Mouse (Mus musculus): ENCODE measurements around the gene Flnc.

Gene Flnc

GRCm38 (mm10) chr6:29432156-29432555 is 900 bp upstream of the Flnc start:
- DNase-seq, result no peak

GRCm38 (mm10) chr6:29432676-29433037 is 399 bp upstream of the Flnc start:
- no peak for DNase-seq

- no peak for DNase-seq
These were observed 1.0 kb downstream of the Flnc start for GRCm38 (mm10) chr6:29433804-29434795.

DNA sequence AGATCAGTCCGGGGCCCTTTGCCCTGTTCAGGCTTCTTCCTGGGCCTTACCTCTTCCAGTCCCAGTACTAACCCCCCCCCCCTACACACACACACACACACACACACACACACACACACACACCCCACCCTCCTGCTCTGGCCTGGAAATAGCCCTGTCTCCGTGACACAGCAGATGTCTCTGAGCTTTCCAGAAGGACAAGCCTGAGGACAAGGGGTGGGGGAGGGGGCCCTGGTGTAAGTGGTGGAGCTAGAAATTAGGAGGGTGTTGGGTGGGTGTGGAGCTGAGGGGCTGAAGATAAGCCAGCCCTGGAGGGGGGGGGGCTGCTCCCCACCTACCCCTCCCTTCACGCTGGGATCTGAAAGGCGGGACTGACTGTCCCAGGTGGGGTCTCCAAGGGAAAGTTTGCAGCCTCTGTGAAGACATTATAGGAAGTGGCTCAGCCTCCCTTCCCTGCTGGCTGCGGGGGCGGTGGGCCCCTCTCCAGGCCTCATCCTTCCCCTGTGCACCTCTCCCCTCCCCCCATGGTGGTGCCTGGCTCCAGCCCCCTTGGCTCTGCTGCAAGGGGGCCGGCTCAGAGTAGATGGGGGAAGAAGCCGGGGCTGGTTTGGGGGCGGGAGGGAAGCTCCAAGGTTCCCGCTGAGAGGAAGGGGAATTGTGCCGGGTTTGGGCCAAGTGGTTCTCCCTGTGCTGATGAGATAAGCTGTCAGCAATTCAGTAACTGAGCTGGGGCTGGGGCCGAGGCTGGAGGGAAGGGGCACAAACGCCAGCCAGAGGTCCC is 2.0 kb downstream of the Flnc start:
- no peak for DNase-seq

GRCm38 (mm10) chr6:29435940-29436451 is 2.9 kb downstream of the Flnc start:
- no peak for DNase-seq

DNA sequence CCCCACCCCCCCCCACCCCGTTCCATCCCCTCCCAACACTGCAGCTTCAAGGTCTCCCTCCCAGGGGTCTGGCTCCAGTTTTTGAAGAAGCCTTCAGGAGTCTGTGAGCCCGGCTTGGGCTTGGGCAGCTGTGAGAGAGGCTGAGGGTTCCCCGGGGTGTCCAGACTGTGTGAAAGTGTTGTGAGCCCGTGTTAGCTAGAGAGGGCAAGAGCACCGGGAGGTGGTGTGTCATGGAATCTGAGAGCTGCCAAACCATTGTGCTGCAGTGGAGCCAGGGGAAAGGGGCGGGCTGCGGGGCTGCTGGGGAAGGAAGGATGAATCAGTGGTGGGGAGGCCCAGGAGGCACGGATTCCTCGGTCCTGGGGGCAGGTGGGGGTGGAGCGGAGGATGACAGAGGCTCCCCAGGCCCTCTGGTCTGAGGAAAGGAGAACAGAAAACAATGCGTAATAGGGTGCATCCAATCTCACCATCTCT is 3.4 kb downstream of the Flnc start:
- no peak for DNase-seq

GRCm38 (mm10) chr6:29439251-29439650 is 6.2 kb downstream of the Flnc start:
- no peak for DNase-seq

GRCm38 (mm10) chr6:29439789-29440188 is 6.7 kb downstream of the Flnc start:
- DNase-seq, result no peak

DNA sequence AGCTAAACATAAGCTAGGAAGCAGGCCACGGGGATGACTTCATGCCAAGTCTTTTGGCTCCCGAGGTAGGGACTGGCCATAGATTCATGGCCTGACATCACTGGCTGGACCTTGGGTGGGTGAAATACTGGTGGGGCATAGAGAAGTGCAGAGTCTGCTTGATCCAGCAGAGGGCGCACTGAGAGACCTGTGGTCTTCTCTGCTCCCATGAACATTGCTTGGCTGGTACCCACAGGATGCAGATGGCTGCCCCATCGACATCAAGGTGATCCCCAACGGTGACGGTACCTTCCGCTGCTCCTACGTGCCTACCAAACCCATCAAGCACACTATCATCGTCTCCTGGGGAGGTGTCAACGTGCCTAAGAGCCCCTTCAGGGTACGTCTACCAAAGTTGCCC is 11.7 kb downstream of the Flnc start:
- peak; percentile 43 for DNase-seq

GRCm38 (mm10) chr6:29445354-29445753 is 12.3 kb downstream of the Flnc start:
- no peak for DNase-seq

DNA sequence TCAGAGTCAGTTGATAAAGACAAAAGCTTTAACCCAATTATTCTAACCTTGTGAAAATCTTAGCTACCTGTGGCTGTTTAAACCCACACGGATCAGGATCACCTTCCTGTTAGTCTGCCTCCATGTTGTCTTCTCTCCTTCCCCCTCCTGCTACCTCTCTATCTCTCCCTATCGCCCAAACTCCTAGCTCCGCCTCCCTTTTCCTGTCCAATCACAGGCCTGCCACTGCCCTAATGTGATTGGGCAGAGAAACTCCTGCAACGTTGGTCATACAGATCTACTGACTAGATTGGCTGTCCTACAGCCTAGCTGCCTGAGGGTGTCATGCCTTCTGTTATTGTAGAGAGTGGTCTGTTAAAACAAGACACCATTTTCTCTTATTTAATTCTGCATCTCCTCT is 16.8 kb downstream of the Flnc start:
- no peak for DNase-seq

- DNase-seq, result no peak
These were observed 17.6 kb downstream of the Flnc start for GRCm38 (mm10) chr6:29450667-29451066.

- DNase-seq, result no peak
These were observed 28.4 kb downstream of the Flnc start for GRCm38 (mm10) chr6:29461502-29461901.

DNA sequence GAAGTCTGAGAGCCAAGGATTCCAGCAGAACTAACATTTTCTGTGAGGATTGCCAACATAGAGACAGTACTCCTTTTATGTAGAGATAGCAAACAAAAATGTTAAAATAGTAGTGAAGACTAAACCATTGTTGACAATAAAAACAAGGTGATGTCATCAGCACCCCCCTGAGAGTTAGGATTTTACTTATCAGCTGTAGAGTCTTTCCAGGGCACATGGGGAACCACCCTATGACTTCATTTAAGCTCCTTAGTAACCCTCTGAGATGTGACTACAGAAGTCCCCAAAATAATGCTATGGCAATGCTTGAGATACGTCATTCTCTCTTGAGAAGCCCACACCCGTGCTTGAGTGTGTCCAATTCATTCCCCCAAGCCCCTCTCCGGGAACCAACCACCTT is 30.3 kb downstream of the Flnc start:
- DNase-seq, result no peak

- peak; percentile 91 for DNase-seq
These were observed 34.7 kb downstream of the Flnc start, which contains the start of gene Atp6v1f for GRCm38 (mm10) chr6:29467583-29468354. TSS of gene Atp6v1f (plus strand) at chr6:29467718.

- DNase-seq, result no peak
These were observed 35.8 kb downstream of the Flnc start for GRCm38 (mm10) chr6:29468851-29469250.

- no peak for DNase-seq
These were observed 38.1 kb downstream of the Flnc start, which contains the start of gene Atp6v1fnb for GRCm38 (mm10) chr6:29471137-29471536. TSS of gene Atp6v1fnb (plus strand) at chr6:29471437.

- DNase-seq, result peak; percentile 84
These were observed 41.1 kb downstream of the Flnc start for GRCm38 (mm10) chr6:29473941-29474691.

GRCm38 (mm10) chr6:29474736-29475135 is 41.7 kb downstream of the Flnc start:
- DNase-seq, result no peak

DNA sequence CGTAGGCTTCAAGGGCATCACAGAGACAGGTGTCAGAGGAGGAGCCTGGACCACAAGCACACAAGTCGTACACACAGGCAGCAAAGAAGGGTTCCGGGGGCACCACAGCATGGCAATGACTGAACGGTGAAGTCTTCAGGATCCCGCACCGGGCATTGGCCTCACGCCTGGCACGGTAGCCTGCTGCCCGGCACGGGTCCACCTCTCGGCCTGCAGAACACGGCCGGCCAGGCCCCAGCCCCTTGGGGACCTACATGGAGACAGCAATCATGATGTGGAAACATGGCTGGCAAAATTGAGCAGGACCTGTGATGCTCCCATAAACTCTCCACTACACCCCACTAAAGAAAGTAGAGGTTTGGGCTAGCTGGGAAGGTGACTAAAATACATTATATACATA is 49.6 kb downstream of the Flnc start:
- no peak for DNase-seq

GRCm38 (mm10) chr6:29484716-29485559 is 51.9 kb downstream of the Flnc start:
- DNase-seq, result peak; percentile 78
